Mouse (Mus musculus) hindbrain, embryonic 14.5 days (tissue): ENCODE results near the gene Nrg4. TPM values are rescaled to one million over a fixed set of nuclear protein-coding genes. Genes with fewer than 3 reads are reported as not detected.
"Not testable (repeated sequence)": the region's sequence is repeated elsewhere in the genome, so short reads cannot be mapped to it uniquely, and the experiment has no call there.

Experiments used
- ATAC-seq: fragments of 200-750 bp; cut with Nextera tagmentation; 2 replicates; pipeline ENCODE4 v1.8.0; 2017; ENCODE audit warnings: moderate number of reproducible peaks, mild to moderate bottlenecking, moderate TSS enrichment, moderate library complexity; ENCODE audit not compliant: low FRiP score
- DNase-seq: peaks from one replicate; pipeline ENCODE4 v3.0.0-alpha.2; 2015; ENCODE audit warnings: low spot score
- H3K27ac ChIP-seq: fragments of 300-500 bp; sonication (generic); 2 replicates; pipeline ENCODE4 v1.5.1; 2014; ENCODE audit warnings: mild to moderate bottlenecking, moderate library complexity
- H3K27me3 ChIP-seq: fragments of 300-500 bp; sonication (generic); 2 replicates; pipeline ENCODE4 v1.6.1; 2014; ENCODE audit warnings: mild to moderate bottlenecking, low read length, mixed read lengths; ENCODE audit not compliant: control insufficient read depth, insufficient read depth
- H3K36me3 ChIP-seq: fragments of 300-500 bp; sonication (generic); replicated peaks from 2 replicates; pipeline ENCODE4 v1.6.1; 2014; ENCODE audit not compliant: control insufficient read depth, insufficient read depth
- H3K4me1 ChIP-seq: fragments of 300-500 bp; sonication (generic); replicated peaks from 2 replicates; pipeline ENCODE4 v1.6.1; 2014; ENCODE audit warnings: antibody characterized with exemption, low read length, mixed read lengths; ENCODE audit not compliant: control insufficient read depth, insufficient read depth
- H3K4me2 ChIP-seq: fragments of 300-500 bp; sonication (generic); replicated peaks from 2 replicates; pipeline ENCODE4 v1.6.1; 2014; ENCODE audit warnings: mild to moderate bottlenecking, moderate library complexity
- H3K4me3 ChIP-seq: fragments of 300-500 bp; sonication (generic); replicated peaks from 2 replicates; pipeline ENCODE4 v1.5.1; 2014; ENCODE audit warnings: mild to moderate bottlenecking, low read length
- H3K9ac ChIP-seq: fragments of 300-500 bp; sonication (generic); 2 replicates; pipeline ENCODE4 v1.6.1; 2014
- H3K9me3 ChIP-seq: fragments of 300-500 bp; sonication (generic); 2 replicates; pipeline ENCODE4 v1.6.1; 2016; ENCODE audit warnings: low read length; ENCODE audit not compliant: control insufficient read depth
- WGBS: fragments of 180-500 bp; shearing (Covaris S2); extraction: QIAGEN DNeasy Blood & Tissue Kit; methylation state at CpG from one replicate; pipeline ENCODE4 v1.1.7; 2014; 5-methylcytosine and 5-hydroxymethylcytosine counted together
- polyA plus RNA-seq: library from polyadenylated mRNA; unstranded; fragments of >200 nt; fragmentation: Nextera tagmentation; extraction: Ambion mirVana; gene quantifications from 2 replicates; pipeline ENCODE4 v1.2.1, GENCODE M21; 2014

Nrg4 gene
- polyA plus RNA-seq, 1 experiment from 2014 or later, result 1.7 TPM

DNA sequence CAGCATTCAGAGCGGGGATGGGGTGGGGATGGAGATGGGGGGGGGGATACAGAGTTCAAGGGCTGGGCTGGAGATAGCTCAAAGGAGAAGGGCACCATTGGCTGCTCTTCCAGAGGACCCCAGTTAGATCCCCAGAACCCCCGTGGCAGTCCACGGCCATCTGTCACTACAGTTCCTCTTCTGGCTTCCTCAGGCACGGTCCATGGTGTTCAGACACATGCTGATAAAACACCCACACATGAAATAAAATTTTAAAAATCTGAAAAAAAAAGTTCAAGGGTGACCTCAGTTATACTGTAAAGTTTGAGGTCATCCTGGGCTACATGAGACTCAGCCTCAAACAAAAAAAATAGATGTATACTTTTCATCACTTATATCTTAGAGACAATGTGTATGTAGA is 78.2 kb downstream of the Nrg4 start:
- no peak overlapping the region for H3K4me3 ChIP-seq
- no peak overlapping the region for H3K4me2 ChIP-seq
- DNase-seq (no peak), ATAC-seq (no peak)
- H3K4me1 ChIP-seq, result no peaks in the 10 kb centered on the region
- H3K27ac ChIP-seq, result no peak overlapping the region
- no peaks in the 10 kb centered on the region for H3K36me3 ChIP-seq
- H3K9ac ChIP-seq, result no peak overlapping the region
- H3K9me3 ChIP-seq, result no peaks in the 10 kb centered on the region
- no peaks in the 10 kb centered on the region for H3K27me3 ChIP-seq
- WGBS, result 82% methylated on average over 4 of the region's 4 CpGs

DNA sequence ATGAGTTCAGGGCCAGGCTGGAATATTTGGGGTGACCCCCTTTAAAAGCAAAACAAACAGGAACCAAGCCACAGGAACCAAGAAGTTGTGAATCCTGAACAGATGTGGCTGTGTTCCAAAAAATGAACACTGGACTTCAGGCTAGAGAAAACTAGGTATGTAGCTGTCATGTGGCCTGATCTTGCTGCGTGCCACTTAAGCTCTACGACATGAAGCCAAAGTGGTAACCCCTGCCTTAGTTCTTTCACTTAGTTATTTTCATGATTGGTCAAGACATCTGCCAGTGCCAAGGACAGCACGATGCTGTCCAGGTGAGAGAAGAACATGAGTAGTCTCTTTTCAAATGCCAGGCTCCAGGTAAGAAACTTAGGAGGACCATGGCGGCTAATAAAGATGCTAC is 79.7 kb downstream of the Nrg4 start:
- no peak for DNase-seq
- Histone ChIP-seq H3K9ac (no peak overlapping the region), H3K4me3 (no peak overlapping the region), H3K27me3 (no peaks in the 10 kb centered on the region), H3K4me2 (no peak overlapping the region), H3K9me3 (no peaks in the 10 kb centered on the region), H3K4me1 (no peaks in the 10 kb centered on the region), H3K27ac (no peak overlapping the region), H3K36me3 (no peaks in the 10 kb centered on the region)
- 98% methylated on average over 4 of the region's 4 CpGs for WGBS
- no peak for ATAC-seq

DNA sequence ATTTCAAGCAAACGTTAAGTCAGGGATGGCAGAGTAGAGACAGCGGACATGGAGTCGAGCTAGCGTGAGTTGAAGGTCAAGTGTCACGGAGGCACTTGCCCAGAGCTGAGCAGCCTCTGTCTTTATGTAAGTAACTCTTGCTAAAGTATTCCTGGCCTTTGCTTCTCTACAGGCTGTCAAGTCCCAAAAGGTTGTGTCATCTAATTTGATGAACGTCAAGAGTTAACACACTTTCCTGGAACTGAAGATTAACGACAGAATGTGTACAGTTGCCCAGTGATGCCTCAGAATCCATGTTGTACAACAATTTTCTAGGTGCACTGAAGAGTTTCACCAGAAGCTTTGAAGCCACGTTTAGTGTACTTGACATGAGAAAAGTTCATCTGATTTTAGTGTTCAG is 80.2 kb downstream of the Nrg4 start:
- DNase-seq, result no peak
- H3K27ac ChIP-seq, result no peak overlapping the region
- H3K36me3 ChIP-seq, result no peaks in the 10 kb centered on the region
- H3K4me3 ChIP-seq, result no peak overlapping the region
- no peak overlapping the region for H3K4me2 ChIP-seq
- WGBS, result 80% methylated on average over 8 of the region's 8 CpGs
- no peaks in the 10 kb centered on the region for H3K27me3 ChIP-seq
- H3K4me1 ChIP-seq, result no peaks in the 10 kb centered on the region
- no peaks in the 10 kb centered on the region for H3K9me3 ChIP-seq
- H3K9ac ChIP-seq, result no peak overlapping the region
- ATAC-seq, result no peak

DNA sequence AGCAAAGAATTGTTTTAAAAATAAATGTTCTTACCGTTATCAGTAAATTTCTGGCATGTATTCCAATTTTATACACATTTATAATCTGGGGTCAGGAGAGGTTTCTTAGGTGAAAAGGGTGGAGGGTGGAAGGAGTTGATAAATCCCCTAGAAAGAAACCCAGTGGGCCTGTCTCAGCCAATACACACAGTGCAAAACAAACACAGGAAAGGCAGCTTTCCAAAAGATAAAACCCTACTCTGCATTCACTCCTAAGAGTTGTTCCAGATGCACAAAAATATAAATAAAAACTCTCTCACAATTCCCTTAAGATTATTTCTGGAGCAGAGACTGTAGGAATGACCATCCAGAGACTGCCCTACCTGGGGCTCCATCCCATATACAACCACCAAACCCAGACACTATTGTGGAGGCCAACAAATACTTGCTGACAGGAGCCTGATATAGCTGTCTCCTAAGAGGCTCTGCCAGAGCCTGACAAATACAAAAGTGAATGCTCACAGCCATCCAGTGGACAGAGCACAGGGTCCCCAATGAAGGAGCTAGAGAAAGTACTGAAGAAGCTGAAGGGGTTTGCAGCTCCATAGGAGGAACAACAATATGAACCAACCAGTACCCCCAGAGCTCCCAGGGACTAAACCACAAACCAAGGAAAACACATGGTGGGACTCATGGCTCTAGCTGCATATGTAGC is 81.4 kb downstream of the Nrg4 start:
- not testable (repeated sequence) for H3K36me3 ChIP-seq, H3K9ac ChIP-seq, H3K4me2 ChIP-seq, DNase-seq, H3K9me3 ChIP-seq, H3K4me1 ChIP-seq, ATAC-seq, H3K27me3 ChIP-seq, H3K4me3 ChIP-seq, H3K27ac ChIP-seq
- 91% methylated on average over 1 of the region's 1 CpGs for WGBS

DNA sequence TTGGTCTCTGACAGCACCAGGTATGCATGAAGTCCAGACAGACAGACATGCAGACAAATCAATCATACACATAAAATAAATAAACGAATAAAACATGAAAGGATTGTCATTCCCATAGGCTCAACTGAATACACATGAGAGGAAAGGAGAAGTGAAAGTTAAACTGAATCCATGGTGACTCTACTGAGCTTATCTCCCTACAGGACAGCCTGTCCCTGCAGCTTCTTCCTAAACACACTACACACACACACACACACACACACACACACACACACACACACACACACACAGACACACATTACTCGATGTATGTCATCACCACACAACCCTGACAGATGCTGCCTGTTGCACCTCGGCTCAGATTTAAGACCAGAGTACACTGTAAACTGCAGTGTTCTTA is 82.6 kb downstream of the Nrg4 start:
- WGBS, result 87% methylated on average over 3 of the region's 3 CpGs
- Histone ChIP-seq H3K9me3 (no peaks in the 10 kb centered on the region), H3K36me3 (no peaks in the 10 kb centered on the region), H3K4me2 (no peak overlapping the region), H3K4me3 (no peak overlapping the region), H3K4me1 (no peaks in the 10 kb centered on the region), H3K9ac (no peak overlapping the region), H3K27ac (no peak overlapping the region), H3K27me3 (no peaks in the 10 kb centered on the region)
- ATAC-seq (no peak), DNase-seq (no peak)

DNA sequence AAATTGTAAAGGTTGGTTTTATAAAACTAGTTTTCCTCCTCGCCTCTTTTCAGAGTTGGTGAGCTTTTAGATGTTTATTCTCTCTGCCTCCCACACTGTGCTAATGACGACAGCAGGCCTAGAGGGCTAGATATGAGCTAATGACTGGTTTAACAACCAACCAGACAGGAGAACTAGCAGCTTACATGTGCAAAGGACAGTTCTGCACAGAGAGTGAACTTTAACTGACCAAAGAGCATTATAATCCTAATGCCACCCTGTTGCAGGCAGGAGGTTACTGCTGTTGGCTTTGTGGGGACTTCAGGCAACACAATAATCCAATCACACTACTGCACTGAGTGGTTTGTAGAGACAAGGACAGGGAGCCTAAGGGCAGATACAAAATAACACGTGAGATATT is 83.4 kb downstream of the Nrg4 start:
- no peaks in the 10 kb centered on the region for H3K9me3 ChIP-seq
- no peaks in the 10 kb centered on the region for H3K4me1 ChIP-seq
- no peak overlapping the region for H3K9ac ChIP-seq
- H3K4me2 ChIP-seq, result no peak overlapping the region
- H3K4me3 ChIP-seq, result no peak overlapping the region
- WGBS, result 89% methylated on average over 3 of the region's 3 CpGs
- ATAC-seq (no peak), DNase-seq (no peak)
- H3K27ac ChIP-seq, result no peak overlapping the region
- H3K27me3 ChIP-seq, result no peaks in the 10 kb centered on the region
- no peaks in the 10 kb centered on the region for H3K36me3 ChIP-seq

DNA sequence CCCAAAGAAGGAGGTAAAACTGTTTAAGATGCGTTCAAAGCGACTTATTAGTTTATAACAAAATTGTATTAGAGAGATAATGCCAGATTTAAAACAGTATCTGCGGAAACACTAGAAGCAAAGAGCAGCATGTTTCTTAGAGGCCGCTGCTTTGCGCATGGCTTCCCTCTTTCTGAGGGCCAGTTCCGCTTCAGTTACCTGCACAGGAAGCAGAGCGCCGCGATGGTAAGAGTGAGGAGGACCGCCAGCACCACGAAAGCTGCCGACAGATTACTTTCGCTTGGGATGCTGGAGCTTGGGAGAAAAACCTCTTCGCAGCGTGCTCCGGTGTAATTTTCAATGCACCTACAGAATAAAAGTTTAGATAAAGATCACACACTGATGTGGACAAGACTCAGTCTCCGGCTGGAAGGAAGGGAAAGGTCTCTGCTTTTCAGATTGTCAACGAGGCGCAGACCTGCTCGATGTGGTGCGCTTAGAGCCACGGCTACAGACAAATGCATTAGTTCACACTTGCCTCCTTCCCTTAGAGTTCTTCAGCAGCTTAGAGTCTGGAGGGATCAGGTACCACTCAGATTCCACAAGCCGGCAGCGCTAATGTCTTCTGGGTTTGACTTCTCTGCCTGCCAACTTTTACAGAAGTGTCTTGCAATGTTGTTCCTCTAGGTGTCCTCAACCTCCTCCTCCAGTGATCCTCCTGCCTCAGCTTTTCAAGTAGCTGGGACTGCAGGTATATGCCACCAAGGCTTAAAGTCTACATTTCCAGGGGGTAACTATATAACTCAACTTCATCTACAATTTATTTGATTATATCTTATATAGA is 84.6 kb downstream of the Nrg4 start:
- ATAC-seq (no peak), DNase-seq (no peak)
- peak overlapping the region; percentile 34 for H3K4me2 ChIP-seq
- WGBS, result 43% methylated on average over 24 of the region's 24 CpGs
- H3K27ac ChIP-seq, result no peak overlapping the region
- no peaks in the 10 kb centered on the region for H3K36me3 ChIP-seq
- no peak overlapping the region for H3K9ac ChIP-seq
- H3K27me3 ChIP-seq, result no peaks in the 10 kb centered on the region
- no peak overlapping the region; the same call in 1 of the 2 replicates for H3K4me3 ChIP-seq
- H3K4me1 ChIP-seq, result no peaks in the 10 kb centered on the region
- H3K9me3 ChIP-seq, result no peaks in the 10 kb centered on the region

DNA sequence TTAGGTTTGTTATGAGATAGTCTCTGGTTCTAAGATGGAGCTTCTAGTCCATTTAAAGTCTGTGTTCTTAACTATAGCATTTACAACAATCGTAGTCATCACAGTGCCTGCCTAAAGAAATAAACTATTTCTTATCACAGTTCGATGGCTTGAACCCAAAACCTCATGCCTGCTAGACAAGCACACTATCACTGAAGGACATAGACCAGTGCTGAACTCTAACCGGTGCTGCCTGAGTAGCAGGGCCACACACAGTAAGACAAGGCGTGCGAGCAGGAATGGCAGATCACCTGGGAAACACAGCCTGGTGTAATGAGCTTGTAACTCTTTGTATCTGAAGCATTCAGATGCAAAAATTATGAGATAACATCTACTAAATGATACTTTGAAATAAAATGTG is 85.8 kb downstream of the Nrg4 start:
- DNase-seq (no peak), ATAC-seq (no peak)
- Histone ChIP-seq H3K27ac (no peak overlapping the region), H3K4me2 (no peak overlapping the region), H3K36me3 (no peaks in the 10 kb centered on the region), H3K4me1 (no peaks in the 10 kb centered on the region), H3K4me3 (no peak overlapping the region), H3K9ac (no peak overlapping the region), H3K9me3 (no peaks in the 10 kb centered on the region), H3K27me3 (no peaks in the 10 kb centered on the region)
- WGBS, result 89% methylated on average over 5 of the region's 5 CpGs

DNA sequence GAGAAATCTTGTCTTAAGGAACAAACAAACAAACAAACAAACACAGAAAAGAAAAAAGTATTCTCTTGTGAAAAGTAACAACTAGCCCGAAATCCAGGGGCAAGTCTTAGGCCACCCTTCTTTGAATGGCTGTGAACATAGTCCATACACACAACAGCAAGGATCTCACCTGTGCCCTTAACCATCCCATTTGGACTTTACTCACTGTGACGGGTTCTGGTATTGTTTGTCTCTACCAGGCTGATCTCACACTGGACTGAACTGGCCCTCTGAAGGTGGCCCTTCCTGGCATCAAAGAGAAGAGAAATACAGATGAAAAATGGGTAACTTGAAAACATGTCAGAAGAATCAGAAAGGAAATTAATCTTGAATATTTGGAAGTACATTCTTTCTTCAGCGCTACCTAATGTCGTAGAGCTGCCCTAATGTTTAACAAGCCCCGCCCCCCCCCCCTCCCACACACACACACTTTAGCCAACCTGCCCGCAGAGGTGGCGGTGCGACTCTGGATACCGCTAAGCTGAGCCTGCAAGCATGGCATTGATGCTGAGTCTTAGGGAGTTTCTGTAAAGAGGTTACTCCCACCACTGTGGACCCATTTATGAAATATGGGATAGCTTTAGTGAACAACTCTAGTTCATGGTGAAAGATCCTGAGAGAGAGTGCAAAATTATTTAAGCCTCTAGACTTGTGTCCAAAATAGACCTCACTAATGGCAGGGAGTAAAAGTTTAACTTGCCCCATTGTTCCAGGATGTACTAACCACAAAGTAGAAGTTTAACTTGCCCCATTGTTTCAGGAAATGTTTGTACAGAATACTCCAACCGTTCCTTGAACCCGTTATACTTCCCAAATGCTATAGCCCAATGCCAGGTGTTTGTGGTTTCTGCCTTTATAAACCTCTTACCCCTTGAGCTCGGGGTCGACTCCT is 90.1 kb downstream of the Nrg4 start:
- ATAC-seq (no peak), DNase-seq (no peak)
- Histone ChIP-seq H3K36me3 (no peaks in the 10 kb centered on the region), H3K4me2 (no peak overlapping the region), H3K27ac (no peak overlapping the region), H3K9me3 (no peaks in the 10 kb centered on the region), H3K4me3 (no peak overlapping the region), H3K4me1 (no peaks in the 10 kb centered on the region), H3K9ac (no peak overlapping the region), H3K27me3 (no peaks in the 10 kb centered on the region)
- WGBS, result 70% methylated on average over 13 of the region's 13 CpGs
